In the genomic region with DNA sequence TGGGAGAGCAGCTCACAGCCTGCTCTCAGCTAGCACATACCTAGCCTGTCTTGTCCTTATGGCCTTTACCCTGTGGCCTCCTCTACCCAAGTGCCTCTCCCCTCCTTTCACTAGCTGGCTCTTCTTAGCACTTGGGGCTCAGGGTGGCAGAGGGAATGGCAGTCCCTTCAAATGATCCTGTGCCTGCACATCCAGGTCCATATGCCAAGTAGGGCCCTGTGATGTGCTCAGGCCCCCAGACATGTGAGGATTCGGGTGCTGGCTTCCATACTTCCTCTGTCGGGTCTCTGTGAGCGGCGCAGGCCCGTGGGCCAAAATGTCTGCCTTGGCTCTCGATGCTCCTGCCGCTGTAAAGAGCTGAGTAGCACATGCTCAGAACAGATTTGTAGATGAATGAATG, we compare ENCODE assay signal across 24 mouse cellular contexts. TPM values are rescaled to one million over a fixed set of nuclear protein-coding genes. Genes with fewer than 3 reads are reported as not detected.
"Had no signal": no experiment of that assay in that cellular context is flagged by ENCODE, and none has a peak within 500 bp of the region (broad histone marks: within the 10 kb centered on the region; RNA-seq: fewer than 3 reads in every experiment).

No protein-coding gene starts in this region.

- DNase-seq: liver, embryonic 13.5 days; liver, postnatal 0 days; lung, adult 2 months; lung, postnatal 14 days; lung, postnatal 36 days; retina, postnatal 1 day; right cerebral cortex, adult 18-20 months; right cerebral cortex, postnatal 25 days; right cerebral cortex, postnatal 4 days; spleen, adult 18-20 months; thymus, postnatal 14 days; thymus, postnatal 36 days had no signal

- H3K4me3 ChIP-seq: liver, embryonic 13.5 days; liver, embryonic 15.5 days; lung, embryonic 15.5 days; megakaryocyte, embryonic 14.5 days; midbrain, embryonic 13.5 days; midbrain, embryonic 15.5 days; neural tube, embryonic 12.5 days had no signal

- H3K27me3 ChIP-seq: liver, embryonic 13.5 days; liver, embryonic 15.5 days; lung, embryonic 15.5 days; midbrain, embryonic 13.5 days; midbrain, embryonic 15.5 days; neural tube, embryonic 12.5 days had no signal

- H3K36me3 ChIP-seq: liver, embryonic 13.5 days; liver, embryonic 15.5 days; lung, embryonic 15.5 days; midbrain, embryonic 13.5 days; midbrain, embryonic 15.5 days; neural tube, embryonic 12.5 days had no signal

- H3K4me1 ChIP-seq: liver, embryonic 15.5 days; midbrain, embryonic 13.5 days; midbrain, embryonic 15.5 days; neural tube, embryonic 12.5 days had no signal

- ATAC-seq: liver, postnatal 0 days; lung, postnatal 0 days; midbrain, embryonic 13.5 days; midbrain, embryonic 15.5 days had no signal

- H3K27ac ChIP-seq: liver, embryonic 13.5 days; liver, embryonic 15.5 days; lung, embryonic 15.5 days; macrophage; midbrain, embryonic 13.5 days; midbrain, embryonic 15.5 days; neural tube, embryonic 12.5 days had no signal

RNA-seq across cellular contexts. Expression of a gene that starts 2.9 kb away (rescaled TPM):
- polyA plus RNA-seq: liver, embryonic 11.5 days; liver, embryonic 13.5 days; liver, embryonic 15.5 days had no signal

RNA-seq across cellular contexts. Expression of a gene that starts 58.0 kb away (rescaled TPM):
- polyA plus RNA-seq: liver, embryonic 11.5 days; liver, embryonic 13.5 days; liver, embryonic 15.5 days; lung, adult 2 months; lung, embryonic 15.5 days; lung, postnatal 0 days; macrophage; midbrain, embryonic 13.5 days; midbrain, embryonic 15.5 days; midbrain, postnatal 0 days; neural tube, embryonic 12.5 days; neural tube, embryonic 14.5 days; small intestine, adult 2 months had no signal
